Mouse (Mus musculus): ENCODE data around the gene Pxmp4. TPM values are rescaled to one million over a fixed set of nuclear protein-coding genes. Genes with fewer than 3 reads are reported as not detected.

Pxmp4 gene
- polyA plus RNA-seq, 1 experiment from 2014 or later: 52.8 TPM

GRCm38 (mm10) chr2:154563612-154564170 is 39.8 kb downstream of the Pxmp4 start:
- H3K9ac ChIP-seq (ENCODE audit: low read length): no peak overlapping the region
- no peaks in the 10 kb centered on the region for H3K9me3 ChIP-seq (ENCODE audit: control insufficient read depth, low read length)
- no peak for TF ChIP-seq CTCF (IDR thresholded peaks at IDR 0.05; ENCODE audit: low read depth)
- no peak for TF ChIP-seq EP300 (optimal IDR thresholded peaks at IDR 0.05)
- H3K4me2 ChIP-seq (replicated peaks; ENCODE audit: low read depth): no peak overlapping the region
- H3K27ac ChIP-seq (replicated peaks): no peak overlapping the region
- DNase-seq (ENCODE audit: low spot score) (no peak), ATAC-seq (ENCODE audit: low FRiP score, low TSS enrichment) (no peak)
- H3K36me3 ChIP-seq (ENCODE audit: control insufficient read depth, insufficient read depth, low read length): peaks cover 6% of the 10 kb centered on the region; the same call in 1 of the 2 replicates
- 85% methylated on average over 22 of the region's 22 CpGs for WGBS
- no peaks in the 10 kb centered on the region for H3K27me3 ChIP-seq (ENCODE audit: control insufficient read depth, insufficient read depth, low read length)
- H3K4me1 ChIP-seq (replicated peaks; ENCODE audit: control insufficient read depth, insufficient read depth): peaks cover 3% of the 10 kb centered on the region; the same call in 1 of the 2 replicates
- no peak overlapping the region for H3K4me3 ChIP-seq (ENCODE audit: low read depth, low read length)

- Histone ChIP-seq H3K4me2 (replicated peaks; ENCODE audit: low read depth) (peak within 1 kb of the TSS; percentile 52), H3K27ac (replicated peaks) (no peak within 1 kb of the TSS), H3K27me3 (ENCODE audit: control insufficient read depth, insufficient read depth, low read length) (no peaks in the 10 kb centered on the region), H3K9me3 (ENCODE audit: control insufficient read depth, low read length) (no peaks in the 10 kb centered on the region), H3K9ac (ENCODE audit: low read length) (peak within 1 kb of the TSS; percentile 38; the same call in 1 of the 2 replicates), H3K4me1 (replicated peaks; ENCODE audit: control insufficient read depth, insufficient read depth) (no peaks in the 10 kb centered on the region), H3K4me3 (ENCODE audit: low read depth, low read length) (peak within 1 kb of the TSS; percentile 18), H3K36me3 (ENCODE audit: control insufficient read depth, insufficient read depth, low read length) (peaks cover 6% of the 10 kb centered on the region; the same call in 1 of the 2 replicates)
- TF ChIP-seq EP300 (optimal IDR thresholded peaks at IDR 0.05) (no peak), CTCF (IDR thresholded peaks at IDR 0.05; ENCODE audit: low read depth) (no peak)
- DNase-seq (ENCODE audit: low spot score) (peak; percentile 56), ATAC-seq (ENCODE audit: low FRiP score, low TSS enrichment) (0 out of 2 replicates have a peak, but pooled peaks have one; percentile 41)
- 13% methylated on average over 26 of the region's 34 CpGs for WGBS
Measured at GRCm38 (mm10) chr2:154558264-154559039, 45.1 kb downstream of the Pxmp4 start, which contains the start of gene Necab3. Necab3 (minus strand) TSS chr2:154558890.

GRCm38 (mm10) chr2:154557184-154557832 is 46.2 kb downstream of the Pxmp4 start:
- H3K36me3 ChIP-seq (ENCODE audit: control insufficient read depth, insufficient read depth, low read length): peaks cover 6% of the 10 kb centered on the region; the same call in 1 of the 2 replicates
- 32% methylated on average over 5 of the region's 5 CpGs for WGBS
- no peak overlapping the region for H3K27ac ChIP-seq (replicated peaks)
- H3K4me2 ChIP-seq (replicated peaks; ENCODE audit: low read depth): no peak overlapping the region
- H3K27me3 ChIP-seq (ENCODE audit: control insufficient read depth, insufficient read depth, low read length): no peaks in the 10 kb centered on the region
- H3K4me3 ChIP-seq (ENCODE audit: low read depth, low read length): no peak overlapping the region
- no peak for ATAC-seq (ENCODE audit: low FRiP score, low TSS enrichment)
- H3K4me1 ChIP-seq (replicated peaks; ENCODE audit: control insufficient read depth, insufficient read depth): peaks cover 2% of the 10 kb centered on the region; the same call in 1 of the 2 replicates
- H3K9me3 ChIP-seq (ENCODE audit: control insufficient read depth, low read length): no peaks in the 10 kb centered on the region
- TF ChIP-seq EP300 (optimal IDR thresholded peaks at IDR 0.05) (no peak), CTCF (IDR thresholded peaks at IDR 0.05; ENCODE audit: low read depth) (no peak)
- DNase-seq (ENCODE audit: low spot score): peak; percentile 36
- H3K9ac ChIP-seq (ENCODE audit: low read length): no peak overlapping the region

DNA sequence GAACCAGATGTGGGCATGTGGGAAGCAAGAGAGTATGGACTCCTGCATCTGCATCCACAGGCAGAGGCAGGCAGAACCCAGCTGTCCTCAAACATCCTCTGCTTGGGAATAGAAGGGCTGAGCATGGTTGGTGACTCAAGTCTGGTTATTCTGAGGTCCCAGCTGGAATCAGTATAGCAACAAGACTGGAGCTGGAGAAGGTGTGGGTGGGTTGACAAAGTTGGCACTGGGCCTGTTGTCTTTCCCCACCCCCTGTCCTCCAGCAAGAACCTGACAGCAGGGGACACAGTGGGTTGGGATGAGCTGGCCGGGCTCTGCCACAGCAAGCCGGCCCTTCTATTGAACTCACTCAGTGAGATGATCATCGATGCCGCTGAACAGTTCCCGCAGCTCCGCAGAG is 48.3 kb downstream of the Pxmp4 start:
- Histone ChIP-seq H3K27ac (replicated peaks) (no peak overlapping the region), H3K27me3 (ENCODE audit: control insufficient read depth, insufficient read depth, low read length) (no peaks in the 10 kb centered on the region), H3K4me2 (replicated peaks; ENCODE audit: low read depth) (no peak overlapping the region), H3K9me3 (ENCODE audit: control insufficient read depth, low read length) (no peaks in the 10 kb centered on the region), H3K9ac (ENCODE audit: low read length) (no peak overlapping the region), H3K4me3 (ENCODE audit: low read depth, low read length) (no peak overlapping the region), H3K36me3 (ENCODE audit: control insufficient read depth, insufficient read depth, low read length) (no peaks in the 10 kb centered on the region), H3K4me1 (replicated peaks; ENCODE audit: control insufficient read depth, insufficient read depth) (peaks cover 5% of the 10 kb centered on the region; the same call in 1 of the 2 replicates)
- TF ChIP-seq CTCF (IDR thresholded peaks at IDR 0.05; ENCODE audit: low read depth) (no peak), EP300 (optimal IDR thresholded peaks at IDR 0.05) (no peak)
- WGBS: 89% methylated on average over 6 of the region's 6 CpGs
- DNase-seq (ENCODE audit: low spot score): no peak
- ATAC-seq (ENCODE audit: low FRiP score, low TSS enrichment): no peak

GRCm38 (mm10) chr2:154552424-154552907 is 51.0 kb downstream of the Pxmp4 start:
- Histone ChIP-seq H3K4me3 (ENCODE audit: low read depth, low read length) (peak overlapping the region; percentile 12; the same call in 1 of the 2 replicates), H3K36me3 (ENCODE audit: control insufficient read depth, insufficient read depth, low read length) (no peaks in the 10 kb centered on the region), H3K9ac (ENCODE audit: low read length) (0 out of 2 replicates have a peak overlapping the region, but pooled peaks have one; percentile 23), H3K4me1 (replicated peaks; ENCODE audit: control insufficient read depth, insufficient read depth) (peaks cover 10% of the 10 kb centered on the region; the same call in 1 of the 2 replicates), H3K9me3 (ENCODE audit: control insufficient read depth, low read length) (no peaks in the 10 kb centered on the region), H3K27me3 (ENCODE audit: control insufficient read depth, insufficient read depth, low read length) (no peaks in the 10 kb centered on the region), H3K27ac (replicated peaks) (no peak overlapping the region), H3K4me2 (replicated peaks; ENCODE audit: low read depth) (peak overlapping the region; percentile 47)
- WGBS: 27% methylated on average over 27 of the region's 27 CpGs
- DNase-seq (ENCODE audit: low spot score) (peak; percentile 73), ATAC-seq (ENCODE audit: low FRiP score, low TSS enrichment) (peak; percentile 54)
- TF ChIP-seq CTCF (IDR thresholded peaks at IDR 0.05; ENCODE audit: low read depth): peak; percentile 70
- no peak for TF ChIP-seq EP300 (optimal IDR thresholded peaks at IDR 0.05)
